Mouse (Mus musculus): ENCODE measurements around the gene Cacnb2.

DNA sequence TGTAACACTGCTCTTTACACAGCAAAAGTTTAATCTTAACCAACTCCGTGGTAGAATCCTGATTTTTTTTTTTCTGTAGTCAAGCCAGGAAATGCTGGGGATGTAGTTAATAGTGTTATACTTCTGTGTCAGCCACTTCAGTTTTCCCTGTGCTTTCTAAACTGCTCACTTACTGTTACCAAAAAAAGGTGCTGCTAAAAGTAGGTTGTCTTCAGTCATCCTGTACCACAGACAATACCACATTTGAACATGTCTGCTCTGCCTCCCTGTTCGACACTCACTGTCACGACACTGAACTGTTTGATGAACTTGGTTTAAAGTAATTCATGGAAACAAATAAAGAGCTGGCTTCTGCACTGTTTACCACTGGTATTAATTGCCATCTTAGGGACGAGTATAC lies 385.6 kb downstream of the Cacnb2 start:
- TF ChIP-seq CTCF (IDR thresholded peaks at IDR 0.05; ENCODE audit: borderline replicate concordance, extremely low read depth, insufficient read depth, insufficient read length) (no peak), POLR2A (IDR thresholded peaks at IDR 0.05; ENCODE audit: borderline replicate concordance, extremely low read depth, insufficient read depth, insufficient read length, poor library complexity, severe bottlenecking) (no peak)
